Mouse (Mus musculus) ES-Bruce4 (cell line): ENCODE results near the gene Nkpd1. TPM values are rescaled to one million over a fixed set of nuclear protein-coding genes. Genes with fewer than 3 reads are reported as not detected.
A peak's percentile ranks its signal among the peaks of the same experiment; 100 is the strongest.

Experiments
- H3K27ac ChIP-seq: 2 replicates; pipeline ENCODE4 v1.5.1; 2012; ENCODE audit warnings: low read length, inconsistent platforms; ENCODE audit not compliant: insufficient read depth
- H3K27me3 ChIP-seq: 2 replicates; pipeline ENCODE4 v1.6.1; 2012; ENCODE audit warnings: mild to moderate bottlenecking, low read length, inconsistent platforms; ENCODE audit not compliant: control insufficient read depth, poor library complexity, insufficient read depth, severe bottlenecking
- H3K36me3 ChIP-seq: 2 replicates; pipeline ENCODE4 v1.6.1; 2012; ENCODE audit warnings: inconsistent platforms, mild to moderate bottlenecking, low read length, moderate library complexity; ENCODE audit not compliant: control insufficient read depth, poor library complexity, insufficient read depth, severe bottlenecking
- H3K4me1 ChIP-seq: one replicate; pipeline ENCODE4 v1.8.1; 2011; ENCODE audit warnings: low read length; ENCODE audit not compliant: control insufficient read depth, insufficient read depth
- H3K4me3 ChIP-seq: 2 replicates; pipeline ENCODE4 v1.5.1; 2011; ENCODE audit warnings: low read depth, mild to moderate bottlenecking, low read length
- H3K9ac ChIP-seq: 2 replicates; pipeline ENCODE4 v1.6.1; 2012; ENCODE audit warnings: low read depth, mild to moderate bottlenecking, inconsistent platforms; ENCODE audit not compliant: poor library complexity, severe bottlenecking
- H3K9me3 ChIP-seq: replicated peaks from 2 replicates; pipeline ENCODE4 v1.6.1; 2012; ENCODE audit warnings: mild to moderate bottlenecking, low read length, inconsistent platforms; ENCODE audit not compliant: control insufficient read depth, poor library complexity, insufficient read depth, severe bottlenecking
- CTCF ChIP-seq: IDR thresholded peaks from one replicate; pipeline ENCODE4 v1.8.1; 2011; ENCODE audit warnings: low read depth, low read length
- EP300 ChIP-seq: IDR thresholded peaks from 2 replicates; pipeline ENCODE4 v1.6.1; 2011; ENCODE audit warnings: low read depth, low read length; ENCODE audit not compliant: insufficient read depth
- POLR2A ChIP-seq: IDR thresholded peaks from one replicate; pipeline ENCODE4 v1.8.1; 2011; ENCODE audit warnings: low read length; ENCODE audit not compliant: insufficient read depth
- polyA plus RNA-seq: library from polyadenylated mRNA; stranded (reverse); fragments of >200 nt; gene quantifications from 2 replicates; pipeline ENCODE4 v1.2.4, GENCODE M21; 2011; ENCODE audit warnings: low read depth; ENCODE audit not compliant: missing spikeins, insufficient read depth, insufficient read length

The Nkpd1 gene
- polyA plus RNA-seq, 1 experiment, result 0.34 TPM

DNA sequence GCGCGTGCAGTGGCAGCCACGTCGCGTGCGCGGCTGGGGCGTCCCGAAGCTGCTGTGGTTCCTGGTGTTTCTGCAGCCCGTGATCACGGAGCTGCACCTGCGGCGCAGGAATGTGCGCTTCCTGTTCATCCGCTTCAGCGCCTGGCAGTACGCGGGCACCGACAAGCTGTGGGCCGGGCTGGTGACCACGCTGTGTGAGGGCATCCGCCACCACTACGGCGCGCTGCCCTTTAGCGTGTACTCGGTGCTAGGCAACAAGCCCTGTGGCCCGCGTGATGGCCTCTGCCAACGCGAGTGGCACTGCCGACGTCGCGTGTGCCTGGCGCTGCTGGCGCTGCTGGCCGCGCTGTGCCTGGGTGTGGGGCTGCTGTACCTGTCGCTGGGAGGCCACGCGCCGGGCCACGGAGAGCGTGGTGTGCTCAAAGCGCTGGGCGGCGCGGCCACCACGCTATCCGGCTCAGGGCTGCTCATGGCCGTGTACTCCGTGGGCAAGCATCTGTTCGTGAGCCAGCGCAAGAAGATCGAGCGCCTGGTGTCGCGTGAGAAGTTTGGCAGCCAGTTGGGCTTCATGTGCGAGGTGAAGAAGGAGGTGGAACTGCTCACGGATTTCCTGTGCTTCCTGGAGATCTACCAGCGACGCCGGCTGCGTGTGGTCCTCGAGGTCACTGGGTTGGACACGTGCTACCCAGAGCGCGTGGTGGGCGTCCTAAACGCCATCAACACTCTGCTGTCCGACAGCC lies 5.5 kb downstream of the Nkpd1 start:
- H3K27ac ChIP-seq, result no peak overlapping the region
- H3K4me1 ChIP-seq, result no peaks in the 10 kb centered on the region
- no peak for TF ChIP-seq EP300
- no peak for TF ChIP-seq POLR2A
- TF ChIP-seq CTCF, result no peak
- no peaks in the 10 kb centered on the region for H3K27me3 ChIP-seq
- no peaks in the 10 kb centered on the region for H3K36me3 ChIP-seq
- H3K9me3 ChIP-seq, result no peaks in the 10 kb centered on the region
- peak overlapping the region; percentile 26 for H3K4me3 ChIP-seq
- H3K9ac ChIP-seq, result no peak overlapping the region

- TF ChIP-seq EP300 (no peak), CTCF (peak; percentile 41), POLR2A (no peak)
- no peak overlapping the region for H3K9ac ChIP-seq
- no peaks in the 10 kb centered on the region for H3K9me3 ChIP-seq
- H3K36me3 ChIP-seq, result no peaks in the 10 kb centered on the region
- H3K27me3 ChIP-seq, result no peaks in the 10 kb centered on the region
- H3K4me3 ChIP-seq, result peak overlapping the region; percentile 37
- no peak overlapping the region for H3K27ac ChIP-seq
- no peaks in the 10 kb centered on the region for H3K4me1 ChIP-seq
Measured at GRCm38 (mm10) chr7:19523757-19524419, 6.2 kb downstream of the Nkpd1 start.

- Histone ChIP-seq H3K9me3 (no peaks in the 10 kb centered on the region), H3K4me1 (no peaks in the 10 kb centered on the region), H3K4me3 (peak overlapping the region; percentile 37), H3K27ac (no peak overlapping the region), H3K27me3 (no peaks in the 10 kb centered on the region), H3K9ac (0 out of 2 replicates have a peak overlapping the region, but pooled peaks have one; percentile 6), H3K36me3 (no peaks in the 10 kb centered on the region)
- TF ChIP-seq POLR2A (no peak), CTCF (no peak), EP300 (no peak)
Measured at GRCm38 (mm10) chr7:19524420-19525104, 6.9 kb downstream of the Nkpd1 start.

GRCm38 (mm10) chr7:19525105-19525481 lies 7.5 kb downstream of the Nkpd1 start:
- Histone ChIP-seq H3K27me3 (no peaks in the 10 kb centered on the region), H3K27ac (no peak overlapping the region), H3K36me3 (no peaks in the 10 kb centered on the region), H3K4me3 (no peak overlapping the region), H3K9me3 (no peaks in the 10 kb centered on the region), H3K4me1 (no peaks in the 10 kb centered on the region), H3K9ac (no peak overlapping the region)
- TF ChIP-seq CTCF, result no peak

DNA sequence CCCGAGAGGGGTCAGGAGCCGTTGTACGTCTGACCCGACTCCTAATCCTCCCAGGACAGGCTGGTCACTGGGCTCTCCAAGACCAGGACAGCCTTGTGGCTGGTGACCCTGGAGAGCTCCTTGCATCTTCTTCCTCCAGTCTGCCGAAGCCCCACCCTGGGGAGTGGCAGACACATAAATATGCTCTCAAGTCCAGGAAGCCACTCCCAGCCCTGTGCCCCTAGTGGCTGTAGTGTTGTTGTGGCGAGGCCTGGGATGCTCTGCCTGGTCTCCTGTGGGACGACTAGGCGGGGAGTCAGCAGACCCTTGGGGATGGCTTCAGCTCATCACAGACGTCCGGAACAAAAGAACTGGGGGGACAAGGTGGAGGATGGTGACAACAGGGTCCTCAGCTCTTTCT lies 13.4 kb downstream of the Nkpd1 start:
- Histone ChIP-seq H3K4me3 (no peak overlapping the region), H3K9me3 (no peaks in the 10 kb centered on the region), H3K36me3 (no peaks in the 10 kb centered on the region), H3K27me3 (no peaks in the 10 kb centered on the region), H3K27ac (no peak overlapping the region), H3K9ac (no peak overlapping the region), H3K4me1 (peaks cover 2% of the 10 kb centered on the region)
- TF ChIP-seq POLR2A (no peak), EP300 (no peak), CTCF (no peak)

DNA sequence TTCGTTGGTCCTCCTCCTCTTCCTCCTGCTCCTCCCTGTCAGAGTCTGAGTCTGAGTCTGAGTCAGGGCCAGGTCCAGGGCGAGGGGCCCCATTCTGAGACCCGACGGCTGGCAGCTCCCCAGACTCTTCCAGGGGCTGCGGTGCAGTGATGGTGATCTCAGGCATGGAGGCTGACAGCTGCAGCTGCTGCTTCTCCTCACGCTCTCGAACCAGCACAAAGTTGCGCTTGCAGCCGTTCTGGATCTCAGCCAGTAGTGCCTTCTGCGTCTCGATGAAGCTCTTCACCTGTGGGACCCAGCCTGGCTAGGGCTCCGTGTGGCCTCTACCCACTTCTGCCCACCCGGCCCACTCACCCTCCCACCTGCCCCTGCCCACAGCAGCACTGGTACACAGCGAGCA lies 14.6 kb downstream of the Nkpd1 start:
- Histone ChIP-seq H3K4me1 (peaks cover 2% of the 10 kb centered on the region), H3K9ac (no peak overlapping the region), H3K27ac (no peak overlapping the region), H3K36me3 (no peaks in the 10 kb centered on the region), H3K9me3 (no peaks in the 10 kb centered on the region), H3K4me3 (no peak overlapping the region), H3K27me3 (no peaks in the 10 kb centered on the region)
- TF ChIP-seq EP300, result no peak
- no peak for TF ChIP-seq CTCF
- TF ChIP-seq POLR2A, result no peak
